Mouse (Mus musculus) limb, embryonic 14.5 days (tissue): ENCODE results near the gene Samhd1. TPM values are rescaled to one million over a fixed set of nuclear protein-coding genes. Genes with fewer than 3 reads are reported as not detected.

ENCODE experiments used
- ATAC-seq: fragments of 200-750 bp; cut with Nextera tagmentation; 2 replicates; pipeline ENCODE4 v1.8.0; 2017; ENCODE audit warnings: low read depth, moderate number of reproducible peaks, moderate TSS enrichment; ENCODE audit not compliant: low FRiP score
- DNase-seq: peaks from one replicate; pipeline ENCODE4 v3.0.0-alpha.2; 2015; ENCODE audit warnings: low spot score
- H3K27ac ChIP-seq: fragments of 300-500 bp; sonication (generic); replicated peaks from 2 replicates; pipeline ENCODE4 v1.5.1; 2014; ENCODE audit warnings: low read depth, mild to moderate bottlenecking, low read length, moderate library complexity, mixed read lengths
- H3K27me3 ChIP-seq: fragments of 300-500 bp; sonication (generic); 2 replicates; pipeline ENCODE4 v1.6.1; 2014; ENCODE audit warnings: low read length, mixed read lengths; ENCODE audit not compliant: control insufficient read depth, insufficient read depth
- H3K36me3 ChIP-seq: fragments of 300-500 bp; sonication (generic); 2 replicates; pipeline ENCODE4 v1.6.1; 2014; ENCODE audit warnings: mild to moderate bottlenecking, low read length, moderate library complexity, mixed read lengths; ENCODE audit not compliant: control insufficient read depth, insufficient read depth
- H3K4me1 ChIP-seq: fragments of 300-500 bp; sonication (generic); 2 replicates; pipeline ENCODE4 v1.6.1; 2014; ENCODE audit warnings: antibody characterized with exemption, low read length, mixed read lengths; ENCODE audit not compliant: control insufficient read depth, insufficient read depth
- H3K4me2 ChIP-seq: fragments of 300-500 bp; sonication (generic); replicated peaks from 2 replicates; pipeline ENCODE4 v1.6.1; 2014; ENCODE audit warnings: low read depth, mild to moderate bottlenecking, low read length, moderate library complexity; ENCODE audit not compliant: severe bottlenecking
- H3K4me3 ChIP-seq: fragments of 300-500 bp; sonication (generic); replicated peaks from 2 replicates; pipeline ENCODE4 v1.5.1; 2014; ENCODE audit warnings: low read length
- H3K9ac ChIP-seq: fragments of 300-500 bp; sonication (generic); 2 replicates; pipeline ENCODE4 v1.6.1; 2014; ENCODE audit warnings: mild to moderate bottlenecking, low read depth, low read length, moderate library complexity; ENCODE audit not compliant: severe bottlenecking
- H3K9me3 ChIP-seq: fragments of 300-500 bp; sonication (generic); 2 replicates; pipeline ENCODE4 v1.6.1; 2016; ENCODE audit warnings: low read length; ENCODE audit not compliant: control insufficient read depth
- POLR2A ChIP-seq: fragments of 200-500 bp; IDR thresholded peaks from 2 replicates; pipeline ENCODE4 v1.8.0; 2012; ENCODE audit warnings: inconsistent platforms, mild to moderate bottlenecking, moderate library complexity, borderline replicate concordance; ENCODE audit not compliant: insufficient read depth, insufficient read length; ENCODE audit errors: extremely low read depth
- WGBS: fragments of 180-500 bp; shearing (Covaris S2); extraction: QIAGEN DNeasy Blood & Tissue Kit; methylation state at CpG from one replicate; pipeline ENCODE4 v1.1.7; 2014; 5-methylcytosine and 5-hydroxymethylcytosine counted together
- polyA plus RNA-seq, 2 experiments: library from polyadenylated mRNA; depleted of rRNA in 1 of 2; stranded (reverse) in 1 of 2; unstranded in 1 of 2; fragments of >200 nt; fragmentation: Nextera tagmentation in 1 of 2; extraction: Ambion mirVana in 1 of 2; gene quantifications; 2 replicates each; pipeline versions ENCODE4 v1.2.1 to v1.2.3; 2012 to 2014

Gene Samhd1
- polyA plus RNA-seq, 2 experiments, result 24.3 to 33.6 TPM

GRCm38 (mm10) chr2:157071556-157071955 lies 63.5 kb downstream of the Samhd1 start:
- ATAC-seq (0 out of 2 replicates have a peak, but pooled peaks have one; percentile 52), DNase-seq (peak; percentile 91)
- Histone ChIP-seq H3K4me3 (no peak overlapping the region), H3K4me1 (peaks cover 76% of the 10 kb centered on the region), H3K9me3 (no peaks in the 10 kb centered on the region), H3K27me3 (no peaks in the 10 kb centered on the region), H3K9ac (no peak overlapping the region), H3K27ac (no peak overlapping the region), H3K36me3 (peaks cover 23% of the 10 kb centered on the region), H3K4me2 (peak overlapping the region; percentile 3; the same call in 1 of the 2 replicates)
- TF ChIP-seq POLR2A, result no peak
- 48% methylated on average over 2 of the region's 2 CpGs for WGBS

GRCm38 (mm10) chr2:157070365-157070764 lies 64.7 kb downstream of the Samhd1 start:
- ATAC-seq, result no peak
- Histone ChIP-seq H3K36me3 (peaks cover 18% of the 10 kb centered on the region), H3K9ac (no peak overlapping the region), H3K9me3 (no peaks in the 10 kb centered on the region), H3K27ac (peak overlapping the region; percentile 71), H3K27me3 (no peaks in the 10 kb centered on the region), H3K4me3 (no peak overlapping the region), H3K4me1 (peaks cover 70% of the 10 kb centered on the region), H3K4me2 (no peak overlapping the region)
- peak; percentile 59 for DNase-seq
- 44% methylated on average over 9 of the region's 9 CpGs for WGBS
- no peak for TF ChIP-seq POLR2A

GRCm38 (mm10) chr2:157069755-157070315 lies 65.2 kb downstream of the Samhd1 start:
- DNase-seq (no peak), ATAC-seq (no peak)
- 39% methylated on average over 3 of the region's 3 CpGs for WGBS
- Histone ChIP-seq H3K4me3 (no peak overlapping the region), H3K4me1 (peaks cover 67% of the 10 kb centered on the region), H3K36me3 (peaks cover 18% of the 10 kb centered on the region), H3K9me3 (no peaks in the 10 kb centered on the region), H3K9ac (no peak overlapping the region), H3K27me3 (no peaks in the 10 kb centered on the region), H3K27ac (peak overlapping the region; percentile 71), H3K4me2 (no peak overlapping the region)
- no peak for TF ChIP-seq POLR2A

GRCm38 (mm10) chr2:157069355-157069735 lies 65.7 kb downstream of the Samhd1 start:
- peaks cover 18% of the 10 kb centered on the region for H3K36me3 ChIP-seq
- H3K27ac ChIP-seq, result peak overlapping the region; percentile 71; the same call in 1 of the 2 replicates
- peaks cover 66% of the 10 kb centered on the region for H3K4me1 ChIP-seq
- ATAC-seq, result no peak
- DNase-seq, result no peak
- H3K4me2 ChIP-seq, result no peak overlapping the region
- H3K4me3 ChIP-seq, result no peak overlapping the region
- no peak for TF ChIP-seq POLR2A
- no peaks in the 10 kb centered on the region for H3K9me3 ChIP-seq
- H3K9ac ChIP-seq, result 0 out of 2 replicates have a peak overlapping the region, but pooled peaks have one; percentile 14
- 56% methylated on average over 3 of the region's 3 CpGs for WGBS
- no peaks in the 10 kb centered on the region for H3K27me3 ChIP-seq

GRCm38 (mm10) chr2:157068701-157069354 lies 66.2 kb downstream of the Samhd1 start:
- 0 out of 2 replicates have a peak overlapping the region, but pooled peaks have one; percentile 14 for H3K9ac ChIP-seq
- peak overlapping the region; percentile 48; the same call in 1 of the 2 replicates for H3K27ac ChIP-seq
- peaks cover 65% of the 10 kb centered on the region for H3K4me1 ChIP-seq
- DNase-seq (no peak), ATAC-seq (no peak)
- no peak for TF ChIP-seq POLR2A
- 67% methylated on average over 14 of the region's 14 CpGs for WGBS
- peaks cover 22% of the 10 kb centered on the region for H3K36me3 ChIP-seq
- H3K27me3 ChIP-seq, result no peaks in the 10 kb centered on the region
- H3K9me3 ChIP-seq, result no peaks in the 10 kb centered on the region
- H3K4me2 ChIP-seq, result no peak overlapping the region
- H3K4me3 ChIP-seq, result no peak overlapping the region
